Mouse (Mus musculus) retina, postnatal 7 days (tissue): ENCODE results near the gene Nupl1.

Experiments
- DNase-seq: peaks from one replicate; pipeline ENCODE4 v3.0.0-alpha.2; 2012; ENCODE audit warnings: low read depth, low spot score

The Nupl1 gene

GRCm38 (mm10) chr14:60238551-60238950 lies 12.7 kb downstream of the Nupl1 start:
- DNase-seq, result no peak

- DNase-seq, result no peak
Measured at GRCm38 (mm10) chr14:60219886-60220285, 31.3 kb downstream of the Nupl1 start.

- no peak for DNase-seq
Measured at GRCm38 (mm10) chr14:60217616-60218015, 33.6 kb downstream of the Nupl1 start.

- no peak for DNase-seq
Measured at GRCm38 (mm10) chr14:60216125-60216524, 35.1 kb downstream of the Nupl1 start.

- DNase-seq, result no peak
Measured at GRCm38 (mm10) chr14:60215000-60215399, 36.2 kb downstream of the Nupl1 start.

- DNase-seq, result no peak
Measured at GRCm38 (mm10) chr14:60214040-60214439, 37.2 kb downstream of the Nupl1 start.

- DNase-seq, result no peak
Measured at GRCm38 (mm10) chr14:60209166-60209565, 42.1 kb downstream of the Nupl1 start.

- no peak for DNase-seq
Measured at GRCm38 (mm10) chr14:60204993-60205392, 46.2 kb downstream of the Nupl1 start.

GRCm38 (mm10) chr14:60196884-60197283 lies 54.3 kb downstream of the Nupl1 start, which contains the start of gene Atp8a2:
TSS of gene Atp8a2 (minus strand) at chr14:60197179.
- DNase-seq, result no peak

- no peak for DNase-seq
Measured at GRCm38 (mm10) chr14:60195999-60196398, 55.2 kb downstream of the Nupl1 start.

- no peak for DNase-seq
Measured at GRCm38 (mm10) chr14:60194606-60195005, 56.6 kb downstream of the Nupl1 start.

- DNase-seq, result no peak
Measured at GRCm38 (mm10) chr14:60189771-60190170, 61.5 kb downstream of the Nupl1 start.

GRCm38 (mm10) chr14:60188201-60188825 lies 62.9 kb downstream of the Nupl1 start:
- no peak for DNase-seq

- no peak for DNase-seq
Measured at GRCm38 (mm10) chr14:60181306-60181705, 69.9 kb downstream of the Nupl1 start.

GRCm38 (mm10) chr14:60178571-60178955 lies 72.7 kb downstream of the Nupl1 start:
- DNase-seq, result no peak

GRCm38 (mm10) chr14:60177614-60178570 lies 73.3 kb downstream of the Nupl1 start:
- DNase-seq, result no peak

- peak; percentile 64 for DNase-seq
Measured at GRCm38 (mm10) chr14:60176891-60177613, 74.2 kb downstream of the Nupl1 start.

GRCm38 (mm10) chr14:60176469-60176890 lies 74.8 kb downstream of the Nupl1 start:
- DNase-seq, result no peak

- DNase-seq, result no peak
Measured at GRCm38 (mm10) chr14:60172286-60173055, 78.8 kb downstream of the Nupl1 start.

- DNase-seq, result no peak
Measured at GRCm38 (mm10) chr14:60170845-60171610, 80.2 kb downstream of the Nupl1 start.
